In the genomic region with DNA sequence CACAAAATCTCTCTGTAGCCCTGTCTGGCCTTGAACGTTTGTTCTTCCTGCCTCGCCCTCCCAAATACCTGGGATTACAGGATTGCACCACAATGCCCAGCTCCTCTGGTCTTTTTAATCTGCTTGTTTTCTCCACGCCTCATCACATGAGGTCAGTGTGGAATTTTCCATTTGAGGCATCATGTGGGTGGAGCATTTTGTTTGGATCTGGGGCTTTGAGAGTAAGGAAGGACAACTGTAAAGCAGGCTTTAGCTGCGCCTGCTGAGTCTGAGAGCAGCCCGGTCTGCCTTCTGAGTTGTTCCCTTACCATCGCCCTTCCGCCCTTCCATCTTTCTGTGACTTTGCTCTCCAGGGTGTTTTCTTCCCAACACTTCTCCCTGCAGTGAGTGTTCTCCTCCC, we compare ENCODE assay signal across 11 mouse cellular contexts. TPM values are rescaled to one million over a fixed set of nuclear protein-coding genes. Genes with fewer than 3 reads are reported as not detected.
A peak's percentile ranks its signal among the peaks of the same experiment; 100 is the strongest.
DNase-seq lines count a peak whose midpoint lies in the region; ATAC-seq and TF ChIP-seq lines count a peak whose summit lies in the region.
"Had no signal": no experiment of that assay in that cellular context is flagged by ENCODE, and none has a peak within 500 bp of the region (broad histone marks: within the 10 kb centered on the region; RNA-seq: fewer than 3 reads in every experiment).

No protein-coding gene starts in this region.

- peak overlapping the region; percentile 5; the same call in 1 of the 2 replicates for H3K27ac ChIP-seq in heart, adult 2 months
- H3K27ac ChIP-seq in heart, embryonic 10.5 days: no peak overlapping the region
- H3K27ac ChIP-seq in brown adipose tissue, adult 24 weeks (replicated peaks; ENCODE audit: low read depth, low read length): 0 out of 2 replicates have a peak overlapping the region, but pooled peaks have one; percentile 44
- H3K27ac ChIP-seq in kidney, postnatal 0 days: no peak overlapping the region
- H3K27ac ChIP-seq in liver, embryonic 11.5 days (ENCODE audit: low read depth, low read length): no peak overlapping the region
- no peak overlapping the region for H3K27ac ChIP-seq in hindbrain, embryonic 14.5 days
- H3K27ac ChIP-seq: forebrain, embryonic 10.5 days; limb, embryonic 13.5 days had no signal

- no peaks in the 10 kb centered on the region for H3K27me3 ChIP-seq in heart, adult 2 months (ENCODE audit: control insufficient read depth, insufficient read depth, low read length)
- no peaks in the 10 kb centered on the region; the same call in 1 of the 2 replicates for H3K27me3 ChIP-seq in heart, embryonic 10.5 days (ENCODE audit: insufficient read depth, poor library complexity, severe bottlenecking)
- H3K27me3 ChIP-seq in kidney, postnatal 0 days (ENCODE audit: insufficient read depth, low read length): no peaks in the 10 kb centered on the region
- H3K27me3 ChIP-seq in liver, embryonic 11.5 days (replicated peaks; ENCODE audit: control insufficient read depth, insufficient read depth, low read length): no peaks in the 10 kb centered on the region
- no peaks in the 10 kb centered on the region for H3K27me3 ChIP-seq in hindbrain, embryonic 14.5 days (ENCODE audit: control insufficient read depth, insufficient read depth, low read length)
- H3K27me3 ChIP-seq: CH12.LX; limb, embryonic 13.5 days had no signal

- peaks cover 1% of the 10 kb centered on the region; the same call in 1 of the 2 replicates for H3K4me1 ChIP-seq in heart, adult 2 months (ENCODE audit: control insufficient read depth, insufficient read depth, low read length)
- 0 out of 2 replicates have a peak, but pooled peaks cover 7% of the 10 kb centered on the region for H3K4me1 ChIP-seq in heart, embryonic 10.5 days
- H3K4me1 ChIP-seq in brown adipose tissue, adult 24 weeks (ENCODE audit: control insufficient read depth, insufficient read depth, insufficient read length, low read length): no peaks in the 10 kb centered on the region
- H3K4me1 ChIP-seq in kidney, postnatal 0 days (replicated peaks; ENCODE audit: insufficient read depth, low read length): peaks cover 4% of the 10 kb centered on the region
- no peaks in the 10 kb centered on the region for H3K4me1 ChIP-seq in liver, embryonic 11.5 days (replicated peaks; ENCODE audit: control insufficient read depth, insufficient read depth, low read length)
- no peaks in the 10 kb centered on the region for H3K4me1 ChIP-seq in hindbrain, embryonic 14.5 days (replicated peaks; ENCODE audit: control insufficient read depth, insufficient read depth, low read length)

- ATAC-seq in kidney, postnatal 0 days (replicated peaks; ENCODE audit: low FRiP score, low read depth): no peak
- ATAC-seq in liver, embryonic 11.5 days (replicated peaks; ENCODE audit: low FRiP score): no peak
- ATAC-seq in hindbrain, embryonic 14.5 days (ENCODE audit: low FRiP score): no peak

- DNase-seq in heart, adult 2 months: peak; percentile 49 to 60
- no peak for DNase-seq in heart, embryonic 10.5 days (ENCODE audit: low spot score)
- peak; percentile 94 for DNase-seq in R1 (ENCODE audit: low read depth, low spot score)
- DNase-seq in kidney, postnatal 0 days (ENCODE audit: low spot score): peak; percentile 75
- no peak for DNase-seq in liver, embryonic 11.5 days (ENCODE audit: low spot score)
- DNase-seq in testis, postnatal 14 days (ENCODE audit: low spot score): no peak
- no peak for DNase-seq in hindbrain, embryonic 14.5 days (ENCODE audit: low spot score)

- H3K79me2 ChIP-seq in heart, adult 2 months (replicated peaks; ENCODE audit: control insufficient read depth, insufficient read depth, low read length): no peaks in the 10 kb centered on the region

- WGBS in heart, adult 2 months: 63% methylated on average over 7 of the region's 7 CpGs
- WGBS in heart, embryonic 10.5 days: 56% methylated on average over 7 of the region's 7 CpGs
- 53% methylated on average over 7 of the region's 7 CpGs for WGBS in kidney, postnatal 0 days
- WGBS in liver, embryonic 11.5 days: 79% methylated on average over 7 of the region's 7 CpGs
- whole genome bisulfite sequencing in hindbrain, embryonic 14.5 days: 78% methylated on average over 7 of the region's 7 CpGs

- no peak overlapping the region for H3K4me3 ChIP-seq in heart, adult 2 months
- no peak overlapping the region for H3K4me3 ChIP-seq in heart, embryonic 10.5 days
- H3K4me3 ChIP-seq in brown adipose tissue, adult 24 weeks (ENCODE audit: insufficient read depth, low read depth, low read length): no peak overlapping the region
- no peak overlapping the region for H3K4me3 ChIP-seq in kidney, postnatal 0 days (replicated peaks; ENCODE audit: low read depth, low read length)
- H3K4me3 ChIP-seq in liver, embryonic 11.5 days (ENCODE audit: low read depth, low read length): no peak overlapping the region
- no peak overlapping the region for H3K4me3 ChIP-seq in hindbrain, embryonic 14.5 days (replicated peaks; ENCODE audit: low read length)
- H3K4me3 ChIP-seq: forebrain, embryonic 10.5 days; limb, embryonic 13.5 days had no signal

- no peaks in the 10 kb centered on the region for H3K9me3 ChIP-seq in heart, embryonic 10.5 days
- H3K9me3 ChIP-seq in kidney, postnatal 0 days (replicated peaks; ENCODE audit: low read length): no peaks in the 10 kb centered on the region
- H3K9me3 ChIP-seq in liver, embryonic 11.5 days (ENCODE audit: control insufficient read depth, low read length): no peaks in the 10 kb centered on the region
- no peaks in the 10 kb centered on the region for H3K9me3 ChIP-seq in hindbrain, embryonic 14.5 days (ENCODE audit: control insufficient read depth, low read length)
- H3K9me3 ChIP-seq: forebrain, embryonic 10.5 days; limb, embryonic 13.5 days had no signal

- 0 out of 2 replicates have a peak, but pooled peaks have one; percentile 13 for TF ChIP-seq EP300 in heart, adult 2 months (IDR thresholded peaks at IDR 0.05; ENCODE audit: insufficient read depth, low read depth, low read length)

- H3K36me3 ChIP-seq in heart, adult 2 months (ENCODE audit: control insufficient read depth, insufficient read depth, low read length): no peaks in the 10 kb centered on the region
- no peaks in the 10 kb centered on the region for H3K36me3 ChIP-seq in heart, embryonic 10.5 days
- no peaks in the 10 kb centered on the region for H3K36me3 ChIP-seq in kidney, postnatal 0 days (ENCODE audit: insufficient read depth, low read length)
- no peaks in the 10 kb centered on the region for H3K36me3 ChIP-seq in liver, embryonic 11.5 days (ENCODE audit: control insufficient read depth, insufficient read depth, low read length)
- H3K36me3 ChIP-seq in hindbrain, embryonic 14.5 days (replicated peaks; ENCODE audit: control insufficient read depth, insufficient read depth): no peaks in the 10 kb centered on the region
- H3K36me3 ChIP-seq: forebrain, embryonic 10.5 days; limb, embryonic 13.5 days had no signal

- intact Hi-C loops in heart, adult 2 months (cut with DNase I): no loop called here

- H3K9ac ChIP-seq in heart, adult 2 months (ENCODE audit: low read depth, low read length): no peak overlapping the region
- H3K9ac ChIP-seq in kidney, postnatal 0 days (ENCODE audit: low read depth, low read length): no peak overlapping the region
- H3K9ac ChIP-seq in liver, embryonic 11.5 days (ENCODE audit: low read depth, low read length): no peak overlapping the region
- H3K9ac ChIP-seq in hindbrain, embryonic 14.5 days: no peak overlapping the region
- H3K9ac ChIP-seq: limb, embryonic 13.5 days had no signal

- TF ChIP-seq CTCF in heart, adult 2 months (IDR thresholded peaks at IDR 0.05): no peak
- no peak for TF ChIP-seq CTCF in kidney, postnatal 0 days (IDR thresholded peaks at IDR 0.05; ENCODE audit: low read depth)

- peak; percentile 61 for TF ChIP-seq POLR2A in heart, adult 2 months (IDR thresholded peaks at IDR 0.05; ENCODE audit: insufficient read depth, low read depth, low read length)

- no peak overlapping the region for H3K4me2 ChIP-seq in kidney, postnatal 0 days (ENCODE audit: low read length)
- H3K4me2 ChIP-seq in liver, embryonic 11.5 days: no peak overlapping the region
- H3K4me2 ChIP-seq in hindbrain, embryonic 14.5 days (replicated peaks): no peak overlapping the region
- H3K4me2 ChIP-seq: limb, embryonic 13.5 days had no signal

RNA-seq across cellular contexts. Expression of a gene that starts 13.6 kb away (rescaled TPM):
- total RNA-seq in heart, adult 2 months (2021): 10 to 100 TPM in 1 of 2 experiments, 1 to 10 TPM in 1; 9.3 to 11.5 TPM
- 5.8 and 8.6 TPM in 2 replicates for polyA plus RNA-seq in heart, adult 2 months (2012; rRNA removed)
- polyA plus RNA-seq in heart, embryonic 10.5 days (2016; fragmentation: Nextera tagmentation; extraction: Ambion mirVana): 3.0 and 6.1 TPM in 2 replicates
- polyA plus RNA-seq in brown adipose tissue, adult 24 weeks (2012; ENCODE audit: insufficient read depth, insufficient read length, missing spikeins): 7.5 and 10.8 TPM in 2 replicates
- polyA plus RNA-seq in kidney, postnatal 0 days (2015; fragmentation: Nextera tagmentation; extraction: Ambion mirVana): 10.2 and 10.5 TPM in 2 replicates
- polyA plus RNA-seq in liver, embryonic 11.5 days (2014; fragmentation: Nextera tagmentation; extraction: Ambion mirVana): 2.2 and 2.3 TPM in 2 replicates
- 19.4 and 21.8 TPM in 2 replicates for polyA plus RNA-seq in hindbrain, embryonic 14.5 days (2014; fragmentation: Nextera tagmentation; extraction: Ambion mirVana)

Comparison
In these comparisons a context has a peak if more than half of its experiments do, and no peak if none do; other contexts are left out.
1. DNase-seq: peak in heart, adult 2 months (2 of 2), R1 (single experiment) and kidney, postnatal 0 days (single experiment); none in heart, embryonic 10.5 days (single experiment), liver, embryonic 11.5 days (single experiment), testis, postnatal 14 days (single experiment) and hindbrain, embryonic 14.5 days (single experiment).
2. H3K27ac ChIP-seq: peak in heart, adult 2 months (single experiment) and brown adipose tissue, adult 24 weeks (single experiment); none in heart, embryonic 10.5 days (single experiment), kidney, postnatal 0 days (single experiment), liver, embryonic 11.5 days (single experiment) and hindbrain, embryonic 14.5 days (single experiment).